Mouse (Mus musculus): Measurements from ENCODE around the gene Spats2l. TPM values are rescaled to one million over a fixed set of nuclear protein-coding genes. Genes with fewer than 3 reads are reported as not detected.
A peak's percentile ranks its signal among the peaks of the same experiment; 100 is the strongest.

The Spats2l gene
- polyA plus RNA-seq, 2 experiments: 81.4 to 202 TPM

- no peaks in the 10 kb centered on the region for H3K27me3 ChIP-seq (ENCODE audit: control insufficient read depth, insufficient read depth, low read length)
- TF ChIP-seq POLR2A (IDR thresholded peaks at IDR 0.05; ENCODE audit: borderline replicate concordance, extremely low read depth, insufficient read depth, insufficient read length): no peak
- no peaks in the 10 kb centered on the region for H3K9me3 ChIP-seq (ENCODE audit: control insufficient read depth, low read length)
- no peak for ATAC-seq (ENCODE audit: low FRiP score, low read depth)
- no peak for DNase-seq (ENCODE audit: low spot score)
- peaks cover 26% of the 10 kb centered on the region for H3K4me1 ChIP-seq (ENCODE audit: control insufficient read depth, insufficient read depth, low read length)
- peaks cover 19% of the 10 kb centered on the region; the same call in 1 of the 2 replicates for H3K36me3 ChIP-seq (ENCODE audit: control insufficient read depth, insufficient read depth, low read length)
- H3K27ac ChIP-seq (replicated peaks; ENCODE audit: low read depth, low read length): no peak overlapping the region
- no peak overlapping the region for H3K9ac ChIP-seq (ENCODE audit: low read depth, low read length, severe bottlenecking)
- 58% methylated on average over 7 of the region's 7 CpGs for WGBS
- H3K4me2 ChIP-seq (replicated peaks; ENCODE audit: low read depth, low read length, severe bottlenecking): no peak overlapping the region
- H3K4me3 ChIP-seq (replicated peaks; ENCODE audit: low read length): no peak overlapping the region
Measured at GRCm38 (mm10) chr1:57875512-57875911, 101.5 kb downstream of the Spats2l start.

GRCm38 (mm10) chr1:57878957-57879356, 105.0 kb downstream of the Spats2l start:
- Histone ChIP-seq H3K36me3 (ENCODE audit: control insufficient read depth, insufficient read depth, low read length) (peaks cover 28% of the 10 kb centered on the region), H3K9ac (ENCODE audit: low read depth, low read length, severe bottlenecking) (no peak overlapping the region), H3K9me3 (ENCODE audit: control insufficient read depth, low read length) (no peaks in the 10 kb centered on the region), H3K4me2 (replicated peaks; ENCODE audit: low read depth, low read length, severe bottlenecking) (no peak overlapping the region), H3K4me1 (ENCODE audit: control insufficient read depth, insufficient read depth, low read length) (peaks cover 12% of the 10 kb centered on the region), H3K27me3 (ENCODE audit: control insufficient read depth, insufficient read depth, low read length) (no peaks in the 10 kb centered on the region), H3K27ac (replicated peaks; ENCODE audit: low read depth, low read length) (no peak overlapping the region), H3K4me3 (replicated peaks; ENCODE audit: low read length) (no peak overlapping the region)
- DNase-seq (ENCODE audit: low spot score) (no peak), ATAC-seq (ENCODE audit: low FRiP score, low read depth) (no peak)
- no peak for TF ChIP-seq POLR2A (IDR thresholded peaks at IDR 0.05; ENCODE audit: borderline replicate concordance, extremely low read depth, insufficient read depth, insufficient read length)
- 87% methylated on average over 6 of the region's 6 CpGs for WGBS

DNA sequence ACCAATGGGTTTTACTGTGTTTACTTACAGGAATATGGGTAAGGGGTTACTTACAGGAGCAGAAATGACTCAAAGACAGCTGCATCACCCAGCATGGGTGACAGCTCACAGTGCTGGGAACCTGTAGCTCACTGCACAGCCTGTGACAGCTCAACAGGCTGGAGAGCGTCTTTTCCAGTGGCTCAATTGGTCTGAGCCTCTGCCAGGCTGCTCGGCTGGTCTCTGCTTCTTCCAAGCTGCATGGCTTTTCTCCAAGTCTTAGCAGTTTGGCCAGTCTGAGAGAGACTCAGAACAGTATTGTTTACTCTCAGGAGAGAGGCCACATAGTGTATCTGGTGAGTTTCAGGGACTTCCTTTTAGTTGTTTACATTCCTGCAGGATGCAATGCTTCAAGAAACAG, 110.9 kb downstream of the Spats2l start:
- Histone ChIP-seq H3K36me3 (ENCODE audit: control insufficient read depth, insufficient read depth, low read length) (peaks cover 49% of the 10 kb centered on the region), H3K4me3 (replicated peaks; ENCODE audit: low read length) (no peak overlapping the region)
- no peak for TF ChIP-seq POLR2A (IDR thresholded peaks at IDR 0.05; ENCODE audit: borderline replicate concordance, extremely low read depth, insufficient read depth, insufficient read length)

DNA sequence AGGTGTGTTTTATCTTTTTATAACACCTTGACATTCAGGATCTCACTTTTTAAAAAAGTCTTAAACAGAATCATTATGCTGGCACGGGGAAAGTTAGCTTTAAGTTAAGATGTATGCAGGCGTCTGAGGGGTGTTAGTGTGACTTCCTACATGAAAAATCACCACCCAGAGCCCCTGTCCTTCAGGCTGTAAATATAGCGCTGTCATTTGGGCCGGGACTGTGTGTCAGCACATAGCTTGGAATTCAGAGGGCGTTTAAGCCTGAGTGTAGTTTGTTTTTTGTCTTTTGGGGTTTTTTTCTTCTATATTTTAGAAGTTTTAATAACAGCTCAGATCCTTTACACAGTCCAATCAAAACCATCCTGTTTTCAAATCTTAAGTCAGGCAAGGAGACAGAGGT, 115.8 kb downstream of the Spats2l start:
- no peaks in the 10 kb centered on the region for H3K9me3 ChIP-seq (ENCODE audit: control insufficient read depth, low read length)
- H3K27ac ChIP-seq (replicated peaks; ENCODE audit: low read depth, low read length): 0 out of 2 replicates have a peak overlapping the region, but pooled peaks have one; percentile 14
- H3K36me3 ChIP-seq (ENCODE audit: control insufficient read depth, insufficient read depth, low read length): peaks cover 45% of the 10 kb centered on the region
- H3K4me2 ChIP-seq (replicated peaks; ENCODE audit: low read depth, low read length, severe bottlenecking): no peak overlapping the region
- WGBS: 34% methylated on average over 5 of the region's 5 CpGs
- ATAC-seq (ENCODE audit: low FRiP score, low read depth) (no peak), DNase-seq (ENCODE audit: low spot score) (no peak)
- no peak overlapping the region for H3K9ac ChIP-seq (ENCODE audit: low read depth, low read length, severe bottlenecking)
- H3K4me1 ChIP-seq (ENCODE audit: control insufficient read depth, insufficient read depth, low read length): peaks cover 3% of the 10 kb centered on the region; the same call in 1 of the 2 replicates
- H3K4me3 ChIP-seq (replicated peaks; ENCODE audit: low read length): no peak overlapping the region
- no peak for TF ChIP-seq POLR2A (IDR thresholded peaks at IDR 0.05; ENCODE audit: borderline replicate concordance, extremely low read depth, insufficient read depth, insufficient read length)
- H3K27me3 ChIP-seq (ENCODE audit: control insufficient read depth, insufficient read depth, low read length): no peaks in the 10 kb centered on the region

More for the DNA sequence above, 110.9 kb downstream of the Spats2l start:
- H3K27me3 ChIP-seq (ENCODE audit: control insufficient read depth, insufficient read depth, low read length): no peaks in the 10 kb centered on the region
- no peak overlapping the region for H3K4me2 ChIP-seq (replicated peaks; ENCODE audit: low read depth, low read length, severe bottlenecking)
- H3K9ac ChIP-seq (ENCODE audit: low read depth, low read length, severe bottlenecking): no peak overlapping the region
- H3K27ac ChIP-seq (replicated peaks; ENCODE audit: low read depth, low read length): no peak overlapping the region
- DNase-seq (ENCODE audit: low spot score) (no peak), ATAC-seq (ENCODE audit: low FRiP score, low read depth) (no peak)
- H3K4me1 ChIP-seq (ENCODE audit: control insufficient read depth, insufficient read depth, low read length): no peaks in the 10 kb centered on the region
- no peaks in the 10 kb centered on the region for H3K9me3 ChIP-seq (ENCODE audit: control insufficient read depth, low read length)
- WGBS: 80% methylated on average over 2 of the region's 2 CpGs

- Histone ChIP-seq H3K4me1 (ENCODE audit: control insufficient read depth, insufficient read depth, low read length) (peaks cover 3% of the 10 kb centered on the region; the same call in 1 of the 2 replicates), H3K36me3 (ENCODE audit: control insufficient read depth, insufficient read depth, low read length) (peaks cover 46% of the 10 kb centered on the region), H3K9me3 (ENCODE audit: control insufficient read depth, low read length) (no peaks in the 10 kb centered on the region), H3K9ac (ENCODE audit: low read depth, low read length, severe bottlenecking) (no peak overlapping the region), H3K27ac (replicated peaks; ENCODE audit: low read depth, low read length) (0 out of 2 replicates have a peak overlapping the region, but pooled peaks have one; percentile 14), H3K4me2 (replicated peaks; ENCODE audit: low read depth, low read length, severe bottlenecking) (no peak overlapping the region), H3K27me3 (ENCODE audit: control insufficient read depth, insufficient read depth, low read length) (no peaks in the 10 kb centered on the region), H3K4me3 (replicated peaks; ENCODE audit: low read length) (no peak overlapping the region)
- ATAC-seq (ENCODE audit: low FRiP score, low read depth): no peak
- TF ChIP-seq POLR2A (IDR thresholded peaks at IDR 0.05; ENCODE audit: borderline replicate concordance, extremely low read depth, insufficient read depth, insufficient read length): no peak
- DNase-seq (ENCODE audit: low spot score): no peak
- 52% methylated on average over 5 of the region's 5 CpGs for WGBS
Measured at GRCm38 (mm10) chr1:57890259-57890902, 116.4 kb downstream of the Spats2l start.

Measured in limb, embryonic 14.5 days (tissue).